Mouse (Mus musculus) intestine, embryonic 14.5 days (tissue): ENCODE measurements around the gene Tmem98. TPM values are rescaled to one million over a fixed set of nuclear protein-coding genes. Genes with fewer than 3 reads are reported as not detected.

Experiments
- ATAC-seq: fragments of 200-750 bp; cut with Nextera tagmentation; replicated peaks from 2 replicates; pipeline ENCODE4 v1.8.0; 2017; ENCODE audit warnings: low read depth, moderate number of reproducible peaks, moderate TSS enrichment, moderate library complexity; ENCODE audit not compliant: low FRiP score, low TSS enrichment
- DNase-seq: peaks from one replicate; pipeline ENCODE4 v3.0.0-alpha.2; 2018; ENCODE audit warnings: low spot score
- H3K27ac ChIP-seq: fragments of 300-500 bp; sonication (generic); 2 replicates; pipeline ENCODE4 v1.5.1; 2014; ENCODE audit warnings: low read depth, mild to moderate bottlenecking, control low read depth
- H3K27me3 ChIP-seq: fragments of 300-500 bp; sonication (generic); replicated peaks from 2 replicates; pipeline ENCODE4 v1.6.1; 2014; ENCODE audit warnings: low read length, control low read depth; ENCODE audit not compliant: control insufficient read depth, insufficient read depth
- H3K36me3 ChIP-seq: fragments of 300-500 bp; sonication (generic); 2 replicates; pipeline ENCODE4 v1.6.1; 2014; ENCODE audit warnings: low read length, control low read depth; ENCODE audit not compliant: control insufficient read depth, insufficient read depth
- H3K4me1 ChIP-seq: fragments of 300-500 bp; sonication (generic); replicated peaks from 2 replicates; pipeline ENCODE4 v1.6.1; 2014; ENCODE audit warnings: low read length, control low read depth, mixed read lengths; ENCODE audit not compliant: control insufficient read depth, insufficient read depth
- H3K4me2 ChIP-seq: fragments of 300-500 bp; sonication (generic); 2 replicates; pipeline ENCODE4 v1.6.1; 2014; ENCODE audit warnings: low read length
- H3K4me3 ChIP-seq: fragments of 300-500 bp; sonication (generic); 2 replicates; pipeline ENCODE4 v1.5.1; 2014; ENCODE audit warnings: low read depth, low read length, control low read depth, mixed read lengths
- H3K9ac ChIP-seq: fragments of 300-500 bp; sonication (generic); 2 replicates; pipeline ENCODE4 v1.6.1; 2014; ENCODE audit warnings: mild to moderate bottlenecking, low read length
- H3K9me3 ChIP-seq: fragments of 300-500 bp; sonication (generic); 2 replicates; pipeline ENCODE4 v1.6.1; 2016; ENCODE audit warnings: low read length, control low read depth; ENCODE audit not compliant: control insufficient read depth
- WGBS: fragments of 180-500 bp; shearing (Covaris S2); extraction: QIAGEN DNeasy Blood & Tissue Kit; methylation state at CpG from one replicate; pipeline ENCODE4 v1.1.7; 2014; 5-methylcytosine and 5-hydroxymethylcytosine counted together
- polyA plus RNA-seq: library from polyadenylated mRNA; unstranded; fragments of >200 nt; fragmentation: Nextera tagmentation; extraction: Ambion mirVana; gene quantifications from 2 replicates; pipeline ENCODE4 v1.2.1, GENCODE M21; 2014

The Tmem98 gene
- polyA plus RNA-seq, 1 experiment from 2014 or later, result 180 TPM

DNA sequence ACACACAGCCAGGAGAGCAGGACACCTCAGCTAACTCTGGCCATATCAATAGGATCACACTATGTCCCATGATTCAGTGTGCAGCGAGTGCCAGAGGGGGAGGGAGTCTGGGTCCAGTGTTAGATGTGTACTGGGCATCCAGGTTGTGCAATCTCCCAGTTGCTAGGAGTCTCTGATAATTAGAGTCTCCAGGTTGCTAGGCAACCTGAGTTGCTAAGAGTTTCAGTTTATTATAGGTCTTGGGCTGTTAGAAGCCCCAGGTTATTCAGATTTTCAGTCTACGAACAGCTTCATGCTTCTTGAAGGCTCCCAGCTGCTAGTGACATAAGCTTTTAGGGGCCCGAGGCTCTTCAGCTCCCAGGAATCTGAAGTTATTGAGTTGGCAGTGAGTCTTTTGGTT is 43.0 kb downstream of the Tmem98 start:
- no peak for DNase-seq
- no peak overlapping the region for H3K27ac ChIP-seq
- H3K9me3 ChIP-seq, result no peaks in the 10 kb centered on the region
- H3K36me3 ChIP-seq, result no peaks in the 10 kb centered on the region
- H3K9ac ChIP-seq, result no peak overlapping the region
- no peak overlapping the region for H3K4me2 ChIP-seq
- no peaks in the 10 kb centered on the region for H3K4me1 ChIP-seq
- peak; percentile 33; the same call in 1 of the 2 replicates for ATAC-seq
- H3K4me3 ChIP-seq, result no peak overlapping the region
- H3K27me3 ChIP-seq, result no peaks in the 10 kb centered on the region
- WGBS, result 33% methylated on average over 3 of the region's 3 CpGs

DNA sequence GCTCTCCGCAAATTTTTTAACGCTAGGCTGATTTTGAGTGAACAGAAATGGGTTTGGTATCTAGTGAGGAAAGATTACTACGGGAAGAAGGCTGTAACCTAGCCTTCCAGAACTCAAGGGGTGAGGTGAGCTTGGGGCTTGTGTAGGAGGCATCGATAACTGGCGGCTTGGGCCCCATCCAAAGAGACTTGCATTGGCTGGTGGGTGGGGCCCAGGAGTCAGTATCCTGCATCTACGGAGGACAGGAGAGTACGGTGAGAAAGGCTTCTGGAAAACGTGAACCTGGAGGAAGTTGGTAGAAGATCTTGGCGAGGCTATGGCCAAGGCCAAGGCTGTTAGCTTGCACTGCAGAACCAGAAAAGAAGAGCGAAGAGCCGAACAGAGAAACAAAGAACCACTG is 44.5 kb downstream of the Tmem98 start:
- 84% methylated on average over 11 of the region's 11 CpGs for WGBS
- no peak overlapping the region for H3K4me3 ChIP-seq
- no peak overlapping the region for H3K4me2 ChIP-seq
- H3K27ac ChIP-seq, result no peak overlapping the region
- no peak overlapping the region for H3K9ac ChIP-seq
- H3K36me3 ChIP-seq, result no peaks in the 10 kb centered on the region
- H3K27me3 ChIP-seq, result no peaks in the 10 kb centered on the region
- DNase-seq (no peak), ATAC-seq (no peak)
- no peaks in the 10 kb centered on the region for H3K4me1 ChIP-seq
- H3K9me3 ChIP-seq, result no peaks in the 10 kb centered on the region

DNA sequence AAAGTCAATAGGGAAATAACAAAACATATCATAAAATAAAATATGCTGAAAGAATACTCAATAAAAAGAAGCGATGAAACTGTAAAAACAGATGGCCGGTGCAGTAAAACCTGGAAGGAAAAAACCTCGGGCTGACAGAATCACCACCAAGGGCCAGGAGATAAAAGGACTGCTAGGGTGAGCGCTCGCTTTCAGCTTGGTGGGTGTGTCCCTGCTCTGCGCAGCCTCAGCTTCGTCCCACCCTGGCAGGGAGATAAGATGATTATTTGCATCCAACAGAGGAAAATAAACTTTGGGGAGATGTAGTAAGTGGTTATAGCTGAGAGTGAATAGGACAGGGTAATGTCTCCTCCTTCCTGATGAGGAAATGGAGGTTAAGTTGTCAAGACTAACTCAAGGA is 44.9 kb downstream of the Tmem98 start:
- ATAC-seq (no peak), DNase-seq (no peak)
- H3K27me3 ChIP-seq, result no peaks in the 10 kb centered on the region
- H3K27ac ChIP-seq, result no peak overlapping the region
- no peaks in the 10 kb centered on the region for H3K4me1 ChIP-seq
- H3K4me3 ChIP-seq, result no peak overlapping the region
- H3K9ac ChIP-seq, result no peak overlapping the region
- H3K36me3 ChIP-seq, result no peaks in the 10 kb centered on the region
- no peaks in the 10 kb centered on the region for H3K9me3 ChIP-seq
- no peak overlapping the region for H3K4me2 ChIP-seq
- 49% methylated on average over 7 of the region's 7 CpGs for WGBS

DNA sequence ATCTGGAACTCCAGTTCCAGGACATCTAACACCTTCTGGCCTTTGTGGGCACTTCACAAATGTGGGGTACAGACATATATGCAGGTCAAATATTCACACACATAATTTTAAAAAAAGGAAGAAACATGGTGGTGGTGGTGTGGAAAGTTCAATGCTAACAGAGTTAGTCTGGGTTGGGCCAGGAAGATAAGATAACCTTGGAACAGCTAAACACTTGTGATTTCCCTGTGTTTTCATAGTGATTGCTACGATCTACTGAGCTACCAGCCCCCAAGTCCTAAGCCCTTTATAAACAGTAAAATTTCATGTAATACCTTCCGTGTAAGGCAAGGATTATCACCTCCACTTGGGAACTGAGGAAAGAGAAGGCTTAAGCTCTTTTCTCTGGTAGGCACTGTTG is 46.9 kb downstream of the Tmem98 start:
- 62% methylated on average over 2 of the region's 2 CpGs for WGBS
- H3K9me3 ChIP-seq, result no peaks in the 10 kb centered on the region
- H3K27ac ChIP-seq, result no peak overlapping the region
- H3K9ac ChIP-seq, result no peak overlapping the region
- no peak overlapping the region for H3K4me2 ChIP-seq
- DNase-seq (no peak), ATAC-seq (no peak)
- H3K36me3 ChIP-seq, result no peaks in the 10 kb centered on the region
- H3K4me3 ChIP-seq, result no peak overlapping the region
- no peaks in the 10 kb centered on the region for H3K4me1 ChIP-seq
- H3K27me3 ChIP-seq, result no peaks in the 10 kb centered on the region

DNA sequence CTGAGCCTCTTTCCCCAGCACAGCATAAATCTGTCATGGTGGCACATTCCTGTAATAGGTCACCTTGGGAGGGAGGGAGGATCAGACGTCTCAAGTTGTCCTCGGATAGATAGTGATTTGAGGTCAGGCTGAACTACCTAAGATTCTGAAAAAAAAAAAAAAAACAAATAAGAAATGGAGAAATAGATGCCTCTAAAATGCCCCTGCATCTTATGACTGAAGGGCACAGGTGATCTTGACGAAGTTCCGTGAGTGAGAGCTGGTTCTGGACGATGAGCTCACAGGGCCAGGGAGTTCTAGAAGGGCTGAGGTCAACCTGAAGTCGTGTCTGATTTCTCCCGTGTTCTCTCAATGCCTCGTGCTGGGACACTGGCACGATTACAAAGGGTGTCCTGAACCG is 48.1 kb downstream of the Tmem98 start, which contains the start of gene Spaca3:
TSS of gene Spaca3 (plus strand) at position 301 of the 400 bp plus-strand sequence.
- no peaks in the 10 kb centered on the region for H3K27me3 ChIP-seq
- H3K9ac ChIP-seq, result no peak within 1 kb of the TSS
- H3K4me2 ChIP-seq, result no peak within 1 kb of the TSS
- ATAC-seq (no peak), DNase-seq (no peak)
- no peak within 1 kb of the TSS for H3K27ac ChIP-seq
- H3K9me3 ChIP-seq, result no peaks in the 10 kb centered on the region
- whole genome bisulfite sequencing, result 76% methylated on average over 10 of the region's 10 CpGs
- no peak within 1 kb of the TSS for H3K4me3 ChIP-seq
- H3K36me3 ChIP-seq, result no peaks in the 10 kb centered on the region
- H3K4me1 ChIP-seq, result no peaks in the 10 kb centered on the region

DNA sequence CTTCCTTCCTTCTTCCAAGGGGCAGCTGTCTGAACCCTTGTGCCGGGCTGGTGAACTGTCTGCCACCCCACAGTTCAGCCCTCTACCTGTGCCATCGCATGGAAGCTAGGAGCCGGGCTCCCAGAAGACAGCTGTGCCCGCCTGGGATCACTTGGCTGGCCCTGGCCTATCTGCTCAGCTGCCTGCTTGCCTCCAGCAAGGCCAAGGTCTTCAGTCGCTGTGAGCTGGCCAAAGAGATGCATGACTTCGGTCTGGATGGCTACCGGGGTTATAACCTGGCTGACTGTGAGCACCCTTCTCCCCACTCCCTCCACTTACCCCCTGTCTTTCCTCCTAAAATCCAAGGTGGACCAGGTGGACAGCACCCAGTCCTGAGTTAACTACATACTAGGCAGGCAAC is 53.0 kb downstream of the Tmem98 start:
- DNase-seq, result no peak
- H3K27ac ChIP-seq, result no peak overlapping the region
- no peaks in the 10 kb centered on the region for H3K9me3 ChIP-seq
- no peak overlapping the region for H3K4me2 ChIP-seq
- H3K4me3 ChIP-seq, result no peak overlapping the region
- no peaks in the 10 kb centered on the region for H3K4me1 ChIP-seq
- H3K9ac ChIP-seq, result no peak overlapping the region
- H3K27me3 ChIP-seq, result no peaks in the 10 kb centered on the region
- ATAC-seq, result no peak
- no peaks in the 10 kb centered on the region for H3K36me3 ChIP-seq
- 90% methylated on average over 7 of the region's 7 CpGs for WGBS

DNA sequence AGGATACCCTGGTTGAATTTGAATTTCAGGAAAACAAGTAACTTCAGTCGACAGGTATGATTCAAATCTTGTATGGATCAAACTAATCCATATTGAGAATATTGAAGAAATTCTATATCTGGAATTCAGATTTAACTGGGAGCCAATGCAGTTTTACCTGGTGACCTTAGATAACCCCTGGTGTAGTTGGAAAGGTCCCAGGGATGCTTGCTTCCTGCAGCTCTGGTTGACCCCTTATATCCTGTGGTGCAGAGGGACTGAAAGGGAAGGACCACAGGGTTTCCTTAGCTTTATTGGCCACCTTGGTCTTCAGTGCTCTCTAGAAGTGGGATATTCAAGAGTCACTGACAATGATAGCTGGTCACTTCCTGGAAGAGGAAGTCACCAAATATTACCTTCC is 58.1 kb downstream of the Tmem98 start:
- H3K4me2 ChIP-seq, result no peak overlapping the region
- H3K4me1 ChIP-seq, result no peaks in the 10 kb centered on the region
- H3K9me3 ChIP-seq, result no peaks in the 10 kb centered on the region
- no peak overlapping the region for H3K9ac ChIP-seq
- 91% methylated on average over 1 of the region's 1 CpGs for WGBS
- ATAC-seq, result no peak
- no peaks in the 10 kb centered on the region for H3K36me3 ChIP-seq
- H3K27me3 ChIP-seq, result no peaks in the 10 kb centered on the region
- DNase-seq, result no peak
- no peak overlapping the region for H3K27ac ChIP-seq
- H3K4me3 ChIP-seq, result no peak overlapping the region

Other genes with a start within 250 kb of the Tmem98 start
- gene Myo1d, start 30.1 kb upstream of the Tmem98 start, polyA plus RNA-seq, result 45.4 and 50.1 TPM in 2 replicates
- not detected in 2 replicates for gene Spaca3, start 48.2 kb downstream of the Tmem98 start, polyA plus RNA-seq